In genomic region chr6:134542374-134542773, GRCm38 (mm10) we compare ENCODE assay signal across 35 mouse cellular contexts.
"Had no signal": no experiment of that assay in that cellular context is flagged by ENCODE, and none has a peak within 500 bp of the region (broad histone marks: within the 10 kb centered on the region; RNA-seq: fewer than 3 reads in every experiment).

No protein-coding gene starts in this region.

- H3K4me3 ChIP-seq: heart, embryonic 10.5 days; heart, embryonic 12.5 days; heart, embryonic 13.5 days; heart, embryonic 15.5 days; hindbrain, embryonic 10.5 days; hindbrain, embryonic 12.5 days; hindbrain, embryonic 13.5 days; hindbrain, embryonic 15.5 days; intestine, embryonic 15.5 days; kidney, embryonic 15.5 days; layer of hippocampus, adult 2 months had no signal

- H3K9ac ChIP-seq: heart, embryonic 12.5 days; heart, embryonic 13.5 days; heart, embryonic 15.5 days; hindbrain, embryonic 12.5 days; hindbrain, embryonic 13.5 days; hindbrain, embryonic 14.5 days; hindbrain, embryonic 15.5 days; intestine, embryonic 15.5 days; kidney, embryonic 15.5 days had no signal

- H3K9me3 ChIP-seq: heart, embryonic 10.5 days; heart, embryonic 12.5 days; heart, embryonic 13.5 days; heart, embryonic 15.5 days; hindbrain, embryonic 12.5 days; hindbrain, embryonic 13.5 days; hindbrain, embryonic 15.5 days; intestine, embryonic 15.5 days; kidney, embryonic 15.5 days had no signal

- DNase-seq: heart, postnatal 10 days; heart, postnatal 14 days; heart, postnatal 36 days; heart, postnatal 4 days; kidney, adult 11 months; kidney, adult 18-20 months; kidney, adult 2 months; kidney, adult 8-10 months; kidney, adult 9 months; kidney, postnatal 10 days; kidney, postnatal 14 days; kidney, postnatal 25 days; kidney, postnatal 36 days; kidney, postnatal 4 days; layer of hippocampus, adult 9-11 months; layer of hippocampus, postnatal 36 days had no signal

- ATAC-seq: hindbrain, embryonic 16.5 days; hindbrain, postnatal 0 days; inflammation-experienced regulatory T-cells, adult 6 months; intestine, embryonic 15.5 days; intestine, embryonic 16.5 days; intestine, postnatal 0 days had no signal

- H3K36me3 ChIP-seq: heart, embryonic 15.5 days; hindbrain, embryonic 12.5 days; hindbrain, embryonic 13.5 days; hindbrain, embryonic 15.5 days; intestine, embryonic 15.5 days had no signal

- H3K27ac ChIP-seq: heart, embryonic 10.5 days; heart, embryonic 13.5 days; heart, embryonic 15.5 days; hindbrain, embryonic 10.5 days; hindbrain, embryonic 12.5 days; hindbrain, embryonic 14.5 days; hindbrain, embryonic 15.5 days; hindbrain, postnatal 0 days; intestine, embryonic 15.5 days; kidney, embryonic 15.5 days; kidney, postnatal 0 days had no signal

- H3K27me3 ChIP-seq: heart, embryonic 12.5 days; heart, embryonic 13.5 days; heart, embryonic 15.5 days; hindbrain, embryonic 12.5 days; hindbrain, embryonic 13.5 days; hindbrain, embryonic 15.5 days; intestine, embryonic 15.5 days; kidney, embryonic 15.5 days had no signal

- H3K4me2 ChIP-seq: heart, embryonic 11.5 days; heart, embryonic 12.5 days; heart, embryonic 13.5 days; heart, embryonic 15.5 days; hindbrain, embryonic 12.5 days; hindbrain, embryonic 13.5 days; hindbrain, embryonic 14.5 days; hindbrain, embryonic 15.5 days; intestine, embryonic 15.5 days; kidney, embryonic 15.5 days had no signal
